Mouse (Mus musculus): ENCODE data around the gene Myd88. TPM values are rescaled to one million over a fixed set of nuclear protein-coding genes. Genes with fewer than 3 reads are reported as not detected.

Gene Myd88
- polyA plus RNA-seq, 1 experiment from 2014 or later: 5.7 TPM

DNA sequence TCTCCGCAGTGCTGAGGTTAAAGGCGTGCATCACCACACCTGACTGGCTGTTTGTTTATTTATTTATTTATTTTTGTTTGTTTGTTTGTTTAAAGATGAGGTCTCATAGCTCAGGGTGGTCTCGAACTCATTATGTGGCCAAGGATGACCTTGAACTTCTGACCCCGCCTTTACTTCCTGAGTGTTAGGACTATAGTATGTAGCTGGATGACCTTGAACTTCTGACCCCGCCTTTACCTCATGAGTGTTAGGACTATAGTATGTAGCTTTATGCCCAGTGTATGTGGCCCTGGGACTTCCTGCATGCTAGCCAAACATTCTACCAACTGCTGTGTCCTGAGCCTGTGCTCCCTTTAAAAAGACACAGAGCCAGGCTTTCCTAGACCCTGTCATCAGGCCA, 20.2 kb upstream of the Myd88 start:
- Histone ChIP-seq H3K36me3 (no peaks in the 10 kb centered on the region), H3K9me3 (no peaks in the 10 kb centered on the region), H3K27me3 (no peaks in the 10 kb centered on the region), H3K4me1 (no peaks in the 10 kb centered on the region; the same call in 1 of the 2 replicates), H3K9ac (replicated peaks) (no peak overlapping the region), H3K4me3 (no peak overlapping the region), H3K27ac (replicated peaks) (no peak overlapping the region), H3K4me2 (replicated peaks) (no peak overlapping the region)
- 94% methylated on average over 5 of the region's 5 CpGs for WGBS
- no peak for ATAC-seq (ENCODE audit: low FRiP score, low read depth)

DNA sequence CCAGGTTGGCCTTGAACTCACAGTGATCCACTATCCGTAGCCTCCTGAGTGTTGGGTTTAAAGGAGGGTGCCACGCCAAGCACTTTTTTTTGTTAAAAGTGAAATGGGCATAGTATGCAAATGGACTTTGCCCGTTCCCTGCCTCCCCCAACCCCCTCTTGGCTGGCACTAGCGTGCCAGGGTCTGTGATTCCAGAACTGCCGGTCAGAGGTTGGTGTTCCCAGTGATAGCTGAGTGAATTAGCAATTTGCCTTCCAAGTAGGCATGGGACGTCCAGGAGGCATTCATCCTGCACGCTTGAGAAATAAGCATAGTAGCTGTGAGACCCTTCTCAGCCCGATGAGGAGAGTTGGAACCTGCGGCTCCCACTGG, 16.8 kb upstream of the Myd88 start:
- no peak for ATAC-seq (ENCODE audit: low FRiP score, low read depth)
- WGBS: 46% methylated on average over 9 of the region's 9 CpGs
- Histone ChIP-seq H3K27ac (replicated peaks) (no peak overlapping the region), H3K9ac (replicated peaks) (no peak overlapping the region), H3K9me3 (no peaks in the 10 kb centered on the region), H3K27me3 (no peaks in the 10 kb centered on the region), H3K36me3 (no peaks in the 10 kb centered on the region), H3K4me3 (peak overlapping the region; percentile 63), H3K4me2 (replicated peaks) (peak overlapping the region; percentile 89), H3K4me1 (no peaks in the 10 kb centered on the region; the same call in 1 of the 2 replicates)

GRCm38 (mm10) chr9:119357331-119358057, 16.3 kb upstream of the Myd88 start, which contains the start of gene Xylb:
TSS of gene Xylb (plus strand) at chr9:119357381.
- H3K27ac ChIP-seq (replicated peaks): no peak within 1 kb of the TSS
- WGBS: 3% methylated on average over 65 of the region's 65 CpGs
- peak within 1 kb of the TSS; percentile 89 for H3K4me2 ChIP-seq (replicated peaks)
- H3K9me3 ChIP-seq: no peaks in the 10 kb centered on the region
- peak within 1 kb of the TSS; percentile 65 for H3K9ac ChIP-seq (replicated peaks)
- peak; percentile 89 for ATAC-seq (ENCODE audit: low FRiP score, low read depth)
- H3K4me1 ChIP-seq: no peaks in the 10 kb centered on the region; the same call in 1 of the 2 replicates
- H3K27me3 ChIP-seq: no peaks in the 10 kb centered on the region
- H3K4me3 ChIP-seq: peak within 1 kb of the TSS; percentile 63
- no peaks in the 10 kb centered on the region for H3K36me3 ChIP-seq

GRCm38 (mm10) chr9:119355943-119356342, 14.7 kb upstream of the Myd88 start:
- H3K36me3 ChIP-seq: peaks cover 6% of the 10 kb centered on the region
- no peak for ATAC-seq (ENCODE audit: low FRiP score, low read depth)
- no peaks in the 10 kb centered on the region; the same call in 1 of the 2 replicates for H3K4me1 ChIP-seq
- 82% methylated on average over 6 of the region's 6 CpGs for WGBS
- no peaks in the 10 kb centered on the region for H3K27me3 ChIP-seq
- H3K9ac ChIP-seq (replicated peaks): no peak overlapping the region
- H3K9me3 ChIP-seq: no peaks in the 10 kb centered on the region
- no peak overlapping the region for H3K4me3 ChIP-seq
- no peak overlapping the region for H3K27ac ChIP-seq (replicated peaks)
- H3K4me2 ChIP-seq (replicated peaks): no peak overlapping the region

GRCm38 (mm10) chr9:119353926-119354325, 12.7 kb upstream of the Myd88 start:
- 77% methylated on average over 6 of the region's 6 CpGs for WGBS
- H3K4me1 ChIP-seq: no peaks in the 10 kb centered on the region; the same call in 1 of the 2 replicates
- no peak for ATAC-seq (ENCODE audit: low FRiP score, low read depth)
- H3K9ac ChIP-seq (replicated peaks): no peak overlapping the region
- H3K36me3 ChIP-seq: peaks cover 20% of the 10 kb centered on the region
- H3K9me3 ChIP-seq: no peaks in the 10 kb centered on the region
- no peak overlapping the region for H3K4me2 ChIP-seq (replicated peaks)
- no peak overlapping the region for H3K4me3 ChIP-seq
- no peaks in the 10 kb centered on the region for H3K27me3 ChIP-seq
- no peak overlapping the region for H3K27ac ChIP-seq (replicated peaks)

GRCm38 (mm10) chr9:119352060-119352459, 10.8 kb upstream of the Myd88 start:
- peak; percentile 86 for ATAC-seq (ENCODE audit: low FRiP score, low read depth)
- H3K4me2 ChIP-seq (replicated peaks): no peak overlapping the region
- H3K4me3 ChIP-seq: no peak overlapping the region
- no peaks in the 10 kb centered on the region for H3K4me1 ChIP-seq
- H3K27ac ChIP-seq (replicated peaks): no peak overlapping the region
- H3K27me3 ChIP-seq: no peaks in the 10 kb centered on the region
- 19% methylated on average over 4 of the region's 4 CpGs for WGBS
- peaks cover 36% of the 10 kb centered on the region for H3K36me3 ChIP-seq
- H3K9ac ChIP-seq (replicated peaks): no peak overlapping the region
- no peaks in the 10 kb centered on the region for H3K9me3 ChIP-seq

GRCm38 (mm10) chr9:119350947-119351705, 9.9 kb upstream of the Myd88 start:
- Histone ChIP-seq H3K36me3 (peaks cover 46% of the 10 kb centered on the region), H3K4me1 (no peaks in the 10 kb centered on the region), H3K27me3 (no peaks in the 10 kb centered on the region), H3K9me3 (no peaks in the 10 kb centered on the region), H3K4me3 (no peak overlapping the region), H3K9ac (replicated peaks) (no peak overlapping the region), H3K4me2 (replicated peaks) (no peak overlapping the region), H3K27ac (replicated peaks) (no peak overlapping the region)
- no peak for ATAC-seq (ENCODE audit: low FRiP score, low read depth)
- 91% methylated on average over 10 of the region's 10 CpGs for WGBS

GRCm38 (mm10) chr9:119350531-119350930, 9.3 kb upstream of the Myd88 start:
- 89% methylated on average over 3 of the region's 3 CpGs for WGBS
- H3K27ac ChIP-seq (replicated peaks): no peak overlapping the region
- H3K9ac ChIP-seq (replicated peaks): no peak overlapping the region
- H3K9me3 ChIP-seq: no peaks in the 10 kb centered on the region
- H3K36me3 ChIP-seq: peaks cover 51% of the 10 kb centered on the region
- no peak overlapping the region for H3K4me2 ChIP-seq (replicated peaks)
- no peak for ATAC-seq (ENCODE audit: low FRiP score, low read depth)
- no peaks in the 10 kb centered on the region for H3K4me1 ChIP-seq
- H3K4me3 ChIP-seq: no peak overlapping the region
- H3K27me3 ChIP-seq: no peaks in the 10 kb centered on the region

- 94% methylated on average over 8 of the region's 8 CpGs for WGBS
- no peaks in the 10 kb centered on the region for H3K27me3 ChIP-seq
- no peak for ATAC-seq (ENCODE audit: low FRiP score, low read depth)
- no peak overlapping the region for H3K4me3 ChIP-seq
- no peak overlapping the region for H3K9ac ChIP-seq (replicated peaks)
- H3K4me1 ChIP-seq: peaks cover 12% of the 10 kb centered on the region
- no peak overlapping the region for H3K4me2 ChIP-seq (replicated peaks)
- no peaks in the 10 kb centered on the region for H3K9me3 ChIP-seq
- no peak overlapping the region for H3K27ac ChIP-seq (replicated peaks)
- peaks cover 74% of the 10 kb centered on the region for H3K36me3 ChIP-seq
Measured at GRCm38 (mm10) chr9:119346376-119346775, 5.2 kb upstream of the Myd88 start.

DNA sequence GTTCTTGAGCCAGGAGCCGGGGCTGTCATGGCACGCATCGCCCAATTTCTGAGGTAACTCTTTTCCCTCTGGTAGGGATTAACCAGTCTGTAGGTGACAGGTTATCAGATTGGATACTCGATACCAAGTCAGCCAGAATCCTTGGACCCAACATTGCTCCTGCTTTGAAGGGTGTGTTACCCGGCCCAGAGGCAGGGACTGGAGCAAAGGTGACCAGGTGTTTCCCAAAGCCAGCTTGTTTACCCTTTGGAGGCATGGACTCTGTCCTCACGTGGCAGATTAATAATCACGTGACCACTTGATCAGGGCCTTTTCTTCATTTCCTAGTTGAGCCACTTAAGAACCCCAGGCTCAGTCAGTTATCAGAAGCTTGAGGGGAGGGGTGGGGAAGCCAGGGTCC, 1.5 kb upstream of the Myd88 start:
- H3K27ac ChIP-seq (replicated peaks): no peak overlapping the region
- ATAC-seq (ENCODE audit: low FRiP score, low read depth): no peak
- no peaks in the 10 kb centered on the region for H3K9me3 ChIP-seq
- H3K9ac ChIP-seq (replicated peaks): no peak overlapping the region
- peak overlapping the region; percentile 76 for H3K4me2 ChIP-seq (replicated peaks)
- peak overlapping the region; percentile 85; the same call in 1 of the 2 replicates for H3K4me3 ChIP-seq
- H3K36me3 ChIP-seq: peaks cover 46% of the 10 kb centered on the region
- peaks cover 28% of the 10 kb centered on the region for H3K4me1 ChIP-seq
- 92% methylated on average over 7 of the region's 7 CpGs for WGBS
- H3K27me3 ChIP-seq: peaks cover 21% of the 10 kb centered on the region

DNA sequence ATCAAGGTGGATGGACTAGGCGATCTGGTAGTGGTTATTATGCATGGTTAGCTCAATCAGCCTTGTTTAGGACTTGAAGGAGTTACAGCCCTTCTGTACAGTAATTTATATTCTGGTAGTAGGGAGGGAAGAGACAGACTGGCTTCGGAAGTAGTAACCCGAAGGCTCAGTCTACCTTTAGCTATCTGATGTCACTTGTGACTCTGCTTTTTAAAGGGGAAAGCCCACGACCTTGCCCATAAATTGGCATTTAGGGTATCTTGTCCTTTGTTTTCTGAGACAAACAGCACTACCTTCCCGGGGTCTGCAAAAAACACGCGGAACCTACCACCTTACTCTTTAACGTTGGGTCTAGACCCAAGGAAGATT, 1.0 kb downstream of the Myd88 start:
- Histone ChIP-seq H3K4me1 (peaks cover 28% of the 10 kb centered on the region), H3K27ac (replicated peaks) (no peak overlapping the region), H3K4me3 (peak overlapping the region; percentile 85), H3K27me3 (peaks cover 21% of the 10 kb centered on the region), H3K36me3 (peaks cover 21% of the 10 kb centered on the region), H3K9me3 (no peaks in the 10 kb centered on the region), H3K9ac (replicated peaks) (peak overlapping the region; percentile 56; the same call in 1 of the 2 replicates), H3K4me2 (replicated peaks) (peak overlapping the region; percentile 76)
- WGBS: 7% methylated on average over 8 of the region's 8 CpGs
- no peak for ATAC-seq (ENCODE audit: low FRiP score, low read depth)

DNA sequence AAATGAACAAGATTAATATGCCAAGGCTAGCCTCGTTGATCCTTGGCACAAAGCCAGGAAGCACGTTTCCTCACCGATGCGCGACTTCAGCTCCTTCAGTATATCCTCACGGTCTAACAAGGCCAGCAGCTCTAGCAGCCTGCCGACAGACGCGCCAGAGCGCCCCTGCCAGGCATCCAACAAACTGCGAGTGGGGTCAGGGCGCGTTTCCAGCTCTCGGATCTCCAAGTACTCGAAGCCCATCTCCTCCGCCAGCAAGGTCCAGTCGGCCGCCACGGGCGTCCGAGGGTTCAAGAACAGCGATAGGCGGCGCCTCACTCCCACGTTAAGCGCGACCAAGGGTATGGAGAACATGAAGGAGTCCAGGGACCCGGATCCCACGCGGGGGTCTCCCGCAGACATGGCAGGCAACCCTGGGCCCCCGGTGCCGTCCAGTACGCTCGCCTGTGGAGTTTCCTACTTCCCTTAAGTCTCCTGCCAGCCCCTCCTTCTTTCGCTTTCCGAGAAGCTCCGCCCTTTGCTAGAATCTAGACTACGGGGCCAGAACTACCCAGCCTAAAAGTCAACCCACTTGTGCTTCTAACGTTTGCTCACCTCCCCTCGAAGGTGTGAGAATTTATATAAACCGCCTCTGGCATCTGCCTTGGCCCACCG, 1.5 kb downstream of the Myd88 start, which contains the start of gene Acaa1a:
Gene Acaa1a, plus strand, starts transcription at position 119 of the 654 bp plus-strand sequence.
- Histone ChIP-seq H3K4me1 (peaks cover 28% of the 10 kb centered on the region), H3K27ac (replicated peaks) (peak within 1 kb of the TSS; percentile 87), H3K9ac (replicated peaks) (peak within 1 kb of the TSS; percentile 56), H3K4me3 (peak within 1 kb of the TSS; percentile 85), H3K36me3 (peaks cover 16% of the 10 kb centered on the region), H3K9me3 (no peaks in the 10 kb centered on the region), H3K27me3 (peaks cover 21% of the 10 kb centered on the region), H3K4me2 (replicated peaks) (peak within 1 kb of the TSS; percentile 76)
- no peak for ATAC-seq (ENCODE audit: low FRiP score, low read depth)
- WGBS: 2% methylated on average over 43 of the region's 43 CpGs
